Mouse (Mus musculus) heart, adult 2 months (tissue): Measurements from ENCODE around the gene Poc1a.

Experiments
- CTCF ChIP-seq: fragments of 200-600 bp; IDR thresholded peaks from 2 replicates; pipeline ENCODE4 v1.8.1; 2022; ENCODE audit warnings: antibody characterized with exemption, mild to moderate bottlenecking, moderate library complexity
- POLR2A ChIP-seq: fragments of 200-500 bp; IDR thresholded peaks from 2 replicates; pipeline ENCODE4 v1.6.1; 2011; ENCODE audit warnings: mild to moderate bottlenecking, low read depth, low read length, control low read depth; ENCODE audit not compliant: insufficient read depth

- TF ChIP-seq CTCF = no peak
- TF ChIP-seq POLR2A = no peak
These were observed 11.6 kb upstream of the Poc1a start for GRCm38 (mm10) chr9:106269076-106269788.
